Mouse (Mus musculus) thymus, postnatal 0 days (tissue): ENCODE data around the gene Clec16a. TPM values are rescaled to one million over a fixed set of nuclear protein-coding genes. Genes with fewer than 3 reads are reported as not detected.

ENCODE experiments used
- DNase-seq: peaks from one replicate; pipeline ENCODE4 v3.0.0-alpha.2; 2015; ENCODE audit warnings: low spot score
- polyA plus RNA-seq: library from polyadenylated mRNA; unstranded; fragments of >200 nt; fragmentation: Nextera tagmentation; extraction: Ambion mirVana; gene quantifications from 2 replicates; pipeline ENCODE4 v1.2.1, GENCODE M21; 2015

Clec16a gene
- polyA plus RNA-seq, 1 experiment from 2014 or later = 50.7 TPM

DNA sequence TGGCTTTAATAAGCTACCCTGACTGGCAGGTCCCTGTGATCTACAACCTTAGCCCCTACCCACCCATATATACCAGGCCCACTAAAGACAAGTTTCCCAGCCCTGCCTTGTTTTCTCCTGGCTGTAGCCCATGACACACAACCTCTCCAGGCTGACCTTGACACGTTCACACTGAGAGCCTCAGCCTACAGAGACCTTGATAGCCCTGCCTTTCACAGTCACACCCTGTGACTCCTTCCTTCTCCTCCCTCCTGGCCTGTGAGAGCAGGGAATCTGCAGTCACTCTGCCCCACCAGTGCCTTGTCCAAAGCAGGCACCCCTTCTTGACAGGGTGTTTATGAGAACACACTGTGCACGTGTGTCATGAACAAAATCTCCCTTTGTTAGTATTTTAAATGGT, 128.9 kb downstream of the Clec16a start:
- DNase-seq = no peak

DNA sequence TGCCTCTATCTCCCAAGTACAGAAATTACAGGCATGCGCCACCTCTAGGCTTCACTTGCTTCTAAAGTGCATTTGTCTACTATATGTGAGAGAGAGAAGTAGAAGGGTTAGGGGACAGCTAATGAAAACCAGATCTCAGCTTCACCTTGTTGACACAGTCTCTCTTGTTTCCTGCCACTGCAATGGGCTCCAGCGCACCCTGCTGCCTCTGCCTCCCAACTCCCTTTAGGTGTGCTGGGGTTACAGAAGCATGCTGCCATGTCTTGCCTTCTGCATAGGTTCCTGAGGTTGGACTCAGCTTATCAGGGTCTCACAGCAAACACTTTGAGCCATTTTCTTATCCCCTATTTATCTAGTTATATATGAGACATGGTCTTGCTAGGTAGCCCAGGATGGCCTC, 129.8 kb downstream of the Clec16a start:
- peak; percentile 20 for DNase-seq

DNA sequence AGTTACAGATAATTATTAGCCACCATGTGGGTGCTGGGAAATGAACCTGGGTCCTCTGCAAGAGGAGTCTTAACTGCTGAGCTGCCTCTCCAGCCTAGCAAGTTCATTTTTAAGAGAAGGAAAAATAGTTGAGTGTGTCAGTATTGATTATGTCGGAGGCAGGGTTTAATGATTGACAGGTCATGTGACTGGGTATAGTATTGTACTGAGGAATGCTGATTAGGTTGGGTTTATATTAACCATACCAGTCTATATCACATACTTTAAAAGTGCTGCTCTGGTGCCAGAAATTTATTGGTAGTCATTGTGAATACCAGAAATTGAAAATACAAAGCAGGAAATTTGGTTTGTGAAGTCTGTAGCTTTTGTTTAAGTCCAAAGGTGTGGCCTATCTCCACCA, 130.5 kb downstream of the Clec16a start:
- DNase-seq = no peak

DNA sequence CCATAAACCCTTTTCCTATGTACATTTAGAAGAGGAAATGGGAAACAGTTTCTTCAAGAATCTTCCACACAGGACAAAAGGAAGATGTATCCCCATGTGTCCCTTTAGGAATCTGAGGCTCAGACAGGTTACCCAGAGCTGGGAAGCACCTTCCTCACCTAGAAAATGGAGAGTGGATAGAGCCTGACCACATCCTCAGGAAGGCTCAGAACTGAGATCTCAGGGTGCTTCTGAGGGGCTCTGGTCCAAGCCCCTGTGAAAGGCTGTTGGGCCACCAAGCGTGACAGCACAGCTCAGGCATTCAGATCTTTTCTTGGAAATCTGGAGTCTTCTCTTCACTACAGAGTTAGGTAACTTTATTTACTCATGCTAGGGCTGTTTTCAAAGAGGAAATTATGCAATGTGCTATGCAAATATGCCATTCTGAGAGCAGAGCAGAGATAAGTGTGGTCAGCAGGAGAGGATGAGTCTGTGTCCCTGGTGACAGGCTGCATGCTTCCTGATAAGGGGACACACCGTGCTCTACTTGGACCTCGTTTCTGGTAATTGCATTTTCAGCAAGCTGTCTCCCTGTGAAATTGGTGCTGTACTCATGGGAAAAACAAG, 131.4 kb downstream of the Clec16a start:
- no peak for DNase-seq

DNA sequence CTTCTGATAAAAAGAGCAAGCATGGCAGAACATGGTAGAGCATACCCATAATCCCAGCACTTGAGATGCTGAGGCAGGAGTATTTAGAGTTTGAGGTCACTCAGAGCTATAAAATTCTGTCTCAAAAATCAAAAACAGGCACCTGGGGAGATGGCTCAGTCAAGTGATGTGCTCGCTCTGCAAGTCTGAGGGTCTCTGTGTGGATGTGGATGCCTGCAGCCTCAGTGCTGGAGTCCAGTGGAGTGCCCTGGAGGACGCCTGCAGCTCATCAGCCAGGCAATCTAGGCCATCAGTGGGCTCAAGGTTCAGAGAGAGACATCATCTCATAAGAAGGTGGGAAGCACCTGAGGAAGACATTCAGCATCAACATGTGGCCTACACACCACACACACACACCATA, 137.4 kb downstream of the Clec16a start:
- DNase-seq = peak; percentile 38

DNA sequence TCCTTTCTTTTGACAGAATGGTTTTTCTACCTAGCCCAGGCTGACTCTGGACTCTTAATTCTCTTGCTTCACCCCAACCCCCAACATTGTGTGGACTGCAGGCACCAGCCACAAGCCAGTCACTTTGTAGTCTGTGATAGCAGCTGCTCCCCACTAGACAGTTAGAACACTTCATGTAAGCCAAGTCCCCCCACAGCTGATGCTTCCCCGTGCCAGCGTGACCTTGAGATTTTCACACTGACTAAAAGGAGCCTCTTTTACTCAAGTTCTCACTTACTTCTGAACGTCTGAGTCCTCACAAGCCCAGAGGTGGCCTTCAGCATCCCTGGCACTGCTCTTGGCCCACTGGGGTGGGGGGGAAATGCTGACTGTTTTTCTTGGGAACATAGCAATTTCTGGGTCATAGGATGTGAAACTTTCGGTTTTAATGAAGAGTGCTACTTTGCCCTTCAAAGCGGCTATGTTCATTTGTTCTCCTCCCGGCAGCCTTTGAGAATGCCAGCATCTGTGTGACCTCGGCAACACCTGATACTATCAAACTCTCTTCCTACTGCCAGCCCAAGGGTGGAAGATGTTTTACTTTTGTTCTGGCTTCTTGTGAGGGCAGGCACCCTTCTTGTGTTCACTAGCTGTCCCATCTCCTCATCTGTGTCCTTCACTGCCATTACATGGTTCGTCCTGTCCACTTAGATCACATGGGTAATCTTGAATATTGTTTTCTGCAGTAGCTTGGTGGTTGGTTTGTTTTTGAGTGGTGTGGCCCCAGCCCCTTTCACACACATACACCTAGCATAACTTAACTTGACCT, 138.3 kb downstream of the Clec16a start:
- peak; percentile 86 for DNase-seq

DNA sequence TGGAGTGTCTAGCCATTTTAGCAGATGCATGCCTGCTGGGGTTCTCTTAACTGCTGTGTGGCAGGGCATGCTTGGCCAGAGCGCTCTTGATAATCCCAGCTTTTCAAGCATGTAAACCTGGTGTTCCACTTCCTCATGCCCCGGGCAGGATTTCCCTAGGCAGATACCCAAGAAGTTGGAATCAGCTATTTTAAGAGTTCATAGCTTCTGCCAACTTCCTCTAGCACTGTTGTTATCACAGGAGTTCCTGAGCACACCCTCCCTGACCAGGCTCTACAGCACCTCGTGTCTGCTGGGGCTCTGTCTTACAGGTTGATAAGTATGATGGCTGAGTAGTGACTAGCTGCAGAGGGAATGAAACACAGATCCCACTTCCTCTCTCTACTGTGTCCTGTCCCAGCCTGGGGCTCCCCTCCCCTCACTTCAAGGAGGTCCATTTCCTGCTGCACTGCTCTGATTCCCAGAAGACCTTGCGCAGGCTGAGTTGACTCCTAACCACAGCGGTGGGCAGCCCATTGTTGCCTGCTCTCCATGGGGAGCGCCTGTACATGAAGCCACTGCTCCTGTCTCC, 144.7 kb downstream of the Clec16a start:
- DNase-seq = peak; percentile 83

DNA sequence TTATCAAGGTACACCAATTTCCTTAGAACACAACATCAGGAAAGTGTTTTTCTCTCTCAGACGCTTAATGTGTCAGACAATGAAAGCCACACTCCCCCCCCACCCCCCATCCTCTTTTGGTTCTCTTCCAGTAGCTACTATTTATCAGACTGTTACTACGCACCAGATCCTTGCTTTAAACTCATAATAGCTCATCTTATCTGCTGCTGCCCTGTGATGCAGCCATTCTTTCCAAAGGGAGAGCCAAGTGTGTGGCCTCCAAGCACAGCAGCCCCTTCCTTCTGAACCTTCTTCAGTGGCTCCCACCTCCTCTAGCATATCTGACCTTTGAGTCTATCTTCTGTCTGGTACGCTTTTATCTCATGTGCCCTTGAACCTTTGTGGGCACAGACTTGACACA, 145.3 kb downstream of the Clec16a start:
- DNase-seq = no peak

DNA sequence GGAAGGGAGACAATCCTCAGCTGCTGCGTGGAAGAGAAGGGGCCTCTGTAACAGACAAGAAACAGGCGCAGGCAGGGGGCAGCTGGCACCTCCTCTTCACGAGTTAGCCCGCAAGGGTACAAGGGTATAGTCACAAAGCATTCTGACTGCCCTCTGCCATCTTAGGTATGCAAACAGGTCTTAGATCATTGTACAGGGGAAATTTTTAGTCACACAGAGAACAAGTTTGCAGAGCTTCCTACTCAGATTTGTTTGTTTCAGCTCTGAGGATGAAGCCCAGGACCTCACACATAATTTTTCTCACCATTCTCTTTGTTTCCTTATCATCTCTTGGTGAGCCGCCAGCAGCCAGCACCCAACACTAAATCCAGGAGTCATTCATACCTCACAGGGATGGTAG, 146.6 kb downstream of the Clec16a start:
- DNase-seq = no peak

DNA sequence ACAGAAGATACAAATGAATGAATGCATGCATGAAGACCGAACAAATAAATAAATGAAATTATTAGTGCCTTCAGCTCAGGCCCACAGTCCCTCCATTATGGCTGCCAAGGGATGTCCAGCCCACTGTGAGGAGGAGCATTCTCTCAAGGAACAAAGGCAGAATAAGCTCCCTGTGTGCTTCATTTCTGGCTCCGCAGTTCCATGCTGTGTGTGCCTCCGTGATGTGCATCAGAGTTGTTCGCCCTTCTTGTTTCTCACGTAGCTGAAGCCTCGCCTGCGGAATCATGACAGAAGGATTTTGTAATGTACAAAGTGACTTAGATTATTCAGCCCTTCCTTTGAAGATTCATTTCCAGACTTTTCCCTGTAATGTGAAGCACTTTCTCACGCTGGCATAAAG, 147.7 kb downstream of the Clec16a start:
- no peak for DNase-seq

DNA sequence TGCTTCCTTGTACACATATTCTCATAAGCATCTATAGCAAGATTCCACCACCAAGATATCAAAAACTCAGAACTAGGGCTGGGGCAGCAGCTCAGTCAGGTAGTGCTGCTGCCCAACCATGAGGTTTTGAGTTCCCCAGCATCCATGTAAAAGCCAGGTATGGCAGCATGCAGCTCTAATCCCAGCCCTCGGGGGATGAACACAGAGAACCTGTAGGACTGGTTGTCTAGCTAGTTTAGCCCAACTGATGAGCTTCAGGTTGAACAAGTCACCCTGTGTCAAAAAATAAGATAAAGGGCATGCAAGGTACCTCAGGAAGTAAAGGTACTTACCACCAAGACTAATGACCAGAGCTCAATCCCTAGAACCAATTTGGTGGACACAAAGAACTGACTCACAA, 148.3 kb downstream of the Clec16a start:
- DNase-seq = no peak

DNA sequence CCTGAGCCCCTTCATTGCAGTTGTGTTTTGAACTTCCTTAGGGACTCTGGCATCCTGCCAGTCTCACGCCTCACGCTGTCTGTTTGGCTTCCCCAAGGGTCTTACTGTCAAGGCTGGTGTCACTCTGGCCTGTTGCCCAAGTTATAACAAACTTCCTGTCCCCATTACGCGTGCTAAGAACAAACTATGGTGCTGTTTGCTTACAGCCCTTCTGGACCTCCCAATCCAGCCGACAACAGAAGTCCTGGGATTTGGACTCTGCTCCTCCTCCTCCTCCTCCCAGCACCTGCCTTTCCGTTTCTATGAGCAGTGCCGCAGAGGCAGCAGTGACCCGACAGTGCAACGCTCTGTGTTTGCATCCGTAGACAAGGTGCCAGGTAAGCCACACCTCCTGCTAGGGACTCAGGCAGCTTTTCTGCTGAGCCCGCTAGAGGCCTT, 149.3 kb downstream of the Clec16a start:
- DNase-seq = no peak

DNA sequence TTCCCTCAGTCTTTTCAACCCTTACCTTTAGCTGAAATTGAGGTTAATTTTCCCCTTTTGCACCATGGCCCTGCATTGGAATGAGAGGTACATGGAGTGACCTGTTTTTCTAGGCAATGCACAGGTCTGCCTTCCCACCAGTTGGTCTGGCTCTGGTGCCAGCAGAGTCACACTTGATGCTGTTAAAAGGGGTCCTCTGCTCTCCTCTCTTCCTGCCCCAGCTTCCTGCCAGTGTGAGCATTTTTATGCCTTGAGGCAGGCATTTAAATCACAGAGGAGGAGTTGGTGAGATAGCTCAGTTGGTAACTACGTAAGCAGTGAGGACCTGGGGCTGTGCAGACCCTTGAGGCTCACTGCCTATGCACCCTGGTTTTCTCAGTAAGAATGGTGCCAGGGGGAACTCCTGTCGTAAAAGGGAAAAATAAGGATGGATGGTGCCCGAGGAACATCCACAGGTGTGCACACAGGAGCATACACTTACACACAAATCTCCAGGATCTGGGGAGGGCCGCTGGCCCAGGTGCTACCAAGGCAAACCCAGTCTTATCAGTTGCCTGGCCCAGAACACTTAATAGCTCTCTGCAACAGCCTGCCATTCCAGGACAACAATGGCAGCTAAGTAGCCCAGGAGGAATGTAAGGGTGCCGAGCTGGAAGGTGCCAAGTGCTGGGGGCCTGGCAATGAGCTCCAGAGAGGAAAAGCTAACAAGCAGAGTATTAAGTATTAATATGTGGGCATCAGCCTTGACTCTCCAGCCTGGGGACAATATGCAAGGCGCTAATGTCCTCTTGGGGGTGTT, 152.9 kb downstream of the Clec16a start:
- DNase-seq = peak; percentile 57

DNA sequence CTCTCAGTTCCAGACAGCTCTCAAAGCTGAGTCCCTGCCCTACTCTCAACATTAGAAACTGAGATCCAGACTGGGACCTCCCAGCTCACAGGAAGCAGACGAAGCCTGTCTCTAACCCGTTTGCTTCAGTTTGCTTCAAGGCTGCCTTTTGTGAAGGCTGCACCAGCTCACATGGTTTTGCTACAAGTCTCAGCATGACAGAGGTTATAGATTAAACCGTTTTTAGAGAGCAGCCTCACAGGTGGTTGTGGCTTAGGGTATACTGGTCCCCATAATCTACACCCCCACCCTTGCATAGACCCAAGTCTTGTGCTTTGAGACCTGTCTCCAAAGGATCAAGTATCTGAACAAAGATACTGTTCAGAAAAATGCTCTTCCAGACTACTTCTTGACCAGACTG, 154.2 kb downstream of the Clec16a start:
- peak; percentile 88 for DNase-seq

DNA sequence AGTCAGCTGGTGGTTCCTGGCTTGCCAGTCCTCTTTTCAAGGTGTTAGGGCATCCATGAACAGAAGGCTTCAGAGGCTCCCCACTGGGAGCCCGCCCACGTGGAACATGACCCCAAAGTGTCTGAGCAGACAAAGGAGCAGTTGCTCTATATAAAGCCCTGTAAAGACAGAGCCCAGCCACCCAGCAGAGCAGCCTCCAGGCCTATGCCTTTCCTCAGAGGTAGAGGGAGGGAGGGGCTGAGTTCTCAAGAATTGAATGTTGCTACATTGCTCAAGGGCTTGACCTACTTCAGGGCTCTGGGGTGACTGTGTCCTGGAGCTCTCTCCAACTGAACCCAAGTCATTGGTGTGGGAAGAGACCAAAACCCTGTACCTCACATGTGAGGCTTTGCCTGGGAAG, 155.0 kb downstream of the Clec16a start:
- DNase-seq = peak; percentile 89

DNA sequence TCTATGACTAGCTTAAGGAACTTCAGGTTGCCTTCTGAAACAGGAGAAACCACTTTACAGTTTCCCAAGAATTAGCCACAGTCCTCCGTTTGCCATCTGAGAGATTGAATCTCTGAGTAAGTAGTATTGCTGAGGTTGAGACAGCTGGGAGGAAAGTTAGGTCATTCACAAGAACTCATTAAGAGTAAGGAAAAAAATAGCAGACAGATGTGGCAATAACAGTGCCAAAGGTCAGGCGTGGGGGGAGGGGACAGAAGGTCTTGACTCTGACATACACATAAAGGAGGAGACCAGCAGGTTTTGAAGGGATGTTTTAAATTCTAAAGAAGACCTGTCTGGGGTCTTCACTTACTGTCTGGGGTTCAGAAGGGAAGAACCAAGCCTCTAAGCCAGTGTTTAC, 157.3 kb downstream of the Clec16a start:
- no peak for DNase-seq

DNA sequence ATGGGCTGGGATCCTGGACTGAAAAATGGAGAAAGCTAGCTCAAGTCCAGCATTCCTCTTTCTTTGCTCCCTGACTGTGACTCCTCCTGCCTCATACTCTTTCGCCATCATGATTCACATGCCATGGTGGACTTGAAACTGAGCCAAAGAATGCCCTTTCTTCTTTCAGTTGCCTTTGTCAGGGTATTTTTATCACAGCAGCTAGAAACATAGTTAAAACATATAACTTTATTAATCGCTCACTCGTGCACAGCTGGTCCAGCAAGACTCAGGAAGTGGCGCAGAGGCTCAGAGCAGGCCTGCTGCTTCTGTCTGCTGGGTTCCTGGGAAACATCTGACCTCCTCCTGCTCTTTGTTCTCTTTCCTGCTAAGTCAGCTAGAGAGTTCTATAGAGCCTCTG, 158.8 kb downstream of the Clec16a start:
- DNase-seq = peak; percentile 46

DNA sequence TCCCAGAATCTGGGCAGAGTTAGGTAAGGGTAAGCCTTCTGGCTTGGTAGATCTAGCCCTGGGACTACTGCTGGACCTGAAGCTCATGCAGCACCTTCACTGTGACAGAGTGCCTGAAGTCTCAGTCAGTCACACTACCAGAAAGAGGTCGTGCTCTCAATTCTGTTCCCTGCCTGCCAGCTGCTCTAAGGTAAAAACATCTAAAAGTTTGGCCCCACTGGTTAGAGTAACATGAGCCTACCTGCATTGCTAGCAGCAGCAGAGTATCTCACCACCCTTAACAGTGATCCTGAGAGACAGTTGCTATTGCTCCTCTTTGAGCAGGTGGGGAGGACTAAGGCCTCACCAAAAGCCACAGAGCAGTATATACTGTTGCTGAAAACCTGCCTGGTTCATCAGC, 160.3 kb downstream of the Clec16a start:
- peak; percentile 65 for DNase-seq

DNA sequence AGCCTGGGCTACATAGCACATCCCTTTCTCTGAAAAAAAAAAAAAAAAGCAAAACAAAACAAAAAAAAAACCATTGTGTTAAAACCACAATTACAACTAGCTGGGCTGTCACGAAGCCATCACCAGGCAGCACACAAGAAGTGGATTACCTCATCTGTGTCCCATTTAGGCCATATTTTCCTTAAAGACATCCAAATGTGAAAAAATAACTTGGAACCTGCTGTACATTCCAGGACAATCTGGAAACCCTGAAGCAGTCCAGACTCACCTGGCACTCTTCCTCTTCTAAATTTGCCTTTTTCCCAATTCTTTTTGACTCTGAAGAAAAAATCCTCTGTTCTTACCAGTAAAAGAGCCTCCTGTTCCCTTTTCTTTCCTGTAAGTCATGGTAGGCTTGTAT, 166.4 kb downstream of the Clec16a start:
- DNase-seq = no peak

DNA sequence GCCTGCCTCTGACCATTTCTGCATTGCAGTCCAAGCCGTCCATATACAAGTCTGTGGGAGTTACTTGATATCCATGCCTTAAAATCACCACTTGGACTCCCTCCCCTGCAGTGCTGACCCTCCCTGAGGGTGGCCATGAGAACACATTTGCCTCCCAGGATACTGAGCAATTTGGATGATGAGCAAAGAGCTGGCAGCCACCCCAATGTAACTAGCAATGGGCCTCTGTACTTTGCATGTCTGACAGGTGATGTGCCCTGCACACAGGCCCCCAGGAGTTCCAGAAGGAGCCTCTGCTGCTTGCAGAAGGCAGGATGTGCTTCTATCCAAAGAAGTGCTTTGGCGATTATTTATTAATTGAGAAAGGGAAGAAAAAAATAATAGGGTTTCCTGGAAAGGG, 167.9 kb downstream of the Clec16a start:
- DNase-seq = no peak

DNA sequence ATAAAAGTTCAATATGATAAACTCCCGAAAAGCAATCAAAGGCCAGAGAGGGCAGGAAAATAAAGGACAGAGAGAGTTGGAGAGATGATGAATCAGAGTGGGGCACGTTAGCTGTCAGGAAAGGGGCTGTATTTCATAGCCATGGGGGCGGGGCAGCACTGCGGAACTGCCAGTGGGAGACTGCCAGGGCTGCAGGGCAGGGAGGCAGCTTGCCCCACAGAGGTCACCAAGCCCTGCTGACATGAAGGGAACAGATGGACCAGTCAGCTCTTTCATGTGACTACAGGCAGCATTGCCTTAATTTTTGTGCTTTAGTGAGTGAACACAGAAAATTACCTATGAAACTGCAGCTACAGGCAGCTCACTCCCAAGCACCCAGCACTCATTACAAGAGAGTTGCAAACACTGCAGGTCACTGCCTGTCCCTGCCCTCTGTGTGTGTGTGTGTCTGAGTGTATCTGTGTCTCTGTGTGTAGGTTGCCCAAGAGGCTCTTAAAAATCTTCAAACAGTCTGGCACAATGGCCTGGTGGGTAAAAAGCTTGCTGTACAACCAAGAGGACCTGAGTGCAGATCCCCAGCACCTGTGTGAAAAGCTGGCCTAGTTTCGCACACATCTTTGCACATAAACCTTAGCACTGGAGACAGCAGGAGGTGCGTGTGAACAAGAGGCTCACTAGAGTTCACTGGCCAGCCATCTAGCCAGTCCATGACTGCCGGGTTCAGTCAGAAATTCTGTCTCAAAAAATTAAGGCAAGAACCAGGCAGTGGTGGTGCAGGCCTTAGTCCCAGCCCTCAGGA, 168.5 kb downstream of the Clec16a start:
- peak; percentile 53 for DNase-seq
